Mouse (Mus musculus) neural tube, embryonic 11.5 days (tissue): ENCODE results near the gene Lrrc28. TPM values are rescaled to one million over a fixed set of nuclear protein-coding genes. Genes with fewer than 3 reads are reported as not detected.

Experiments
- ATAC-seq: fragments of 200-750 bp; cut with Nextera tagmentation; 2 replicates; pipeline ENCODE4 v1.8.0; 2017; ENCODE audit warnings: moderate number of reproducible peaks, mild to moderate bottlenecking, moderate TSS enrichment, moderate library complexity; ENCODE audit not compliant: insufficient read depth, low FRiP score, low TSS enrichment
- DNase-seq: peaks from one replicate; pipeline ENCODE4 v3.0.0-alpha.2; 2015; ENCODE audit warnings: low spot score
- H3K27ac ChIP-seq: fragments of 300-500 bp; sonication (generic); 2 replicates; pipeline ENCODE4 v1.5.1; 2014; ENCODE audit warnings: low read depth, mild to moderate bottlenecking, low read length
- H3K27me3 ChIP-seq: fragments of 300-500 bp; sonication (generic); 2 replicates; pipeline ENCODE4 v1.6.1; 2014; ENCODE audit warnings: mild to moderate bottlenecking, low read length, mixed read lengths; ENCODE audit not compliant: control insufficient read depth, insufficient read depth
- H3K36me3 ChIP-seq: fragments of 300-500 bp; sonication (generic); 2 replicates; pipeline ENCODE4 v1.6.1; 2014; ENCODE audit warnings: mild to moderate bottlenecking, low read length, moderate library complexity, mixed read lengths; ENCODE audit not compliant: control insufficient read depth, insufficient read depth
- H3K4me1 ChIP-seq: fragments of 300-500 bp; sonication (generic); 2 replicates; pipeline ENCODE4 v1.6.1; 2014; ENCODE audit warnings: low read length, mixed read lengths; ENCODE audit not compliant: control insufficient read depth, insufficient read depth
- H3K4me2 ChIP-seq: fragments of 300-500 bp; sonication (generic); 2 replicates; pipeline ENCODE4 v1.6.1; 2014; ENCODE audit warnings: low read depth, mild to moderate bottlenecking, moderate library complexity
- H3K4me3 ChIP-seq: fragments of 300-500 bp; sonication (generic); 2 replicates; pipeline ENCODE4 v1.5.1; 2014; ENCODE audit warnings: low read depth, low read length
- H3K9ac ChIP-seq: fragments of 300-500 bp; sonication (generic); 2 replicates; pipeline ENCODE4 v1.6.1; 2014; ENCODE audit warnings: mild to moderate bottlenecking, low read length
- H3K9me3 ChIP-seq: fragments of 300-500 bp; sonication (generic); 2 replicates; pipeline ENCODE4 v1.6.1; 2016; ENCODE audit warnings: low read length; ENCODE audit not compliant: control insufficient read depth
- WGBS: fragments of 180-500 bp; shearing (Covaris S2); extraction: QIAGEN DNeasy Blood & Tissue Kit; methylation state at CpG from one replicate; pipeline ENCODE4 v1.1.7; 2014; 5-methylcytosine and 5-hydroxymethylcytosine counted together
- polyA plus RNA-seq: library from polyadenylated mRNA; unstranded; fragments of >200 nt; fragmentation: Nextera tagmentation; extraction: Ambion mirVana; gene quantifications from 2 replicates; pipeline ENCODE4 v1.2.1, GENCODE M21; 2014

Gene Lrrc28
- polyA plus RNA-seq, 1 experiment from 2014 or later: 29.6 TPM

DNA sequence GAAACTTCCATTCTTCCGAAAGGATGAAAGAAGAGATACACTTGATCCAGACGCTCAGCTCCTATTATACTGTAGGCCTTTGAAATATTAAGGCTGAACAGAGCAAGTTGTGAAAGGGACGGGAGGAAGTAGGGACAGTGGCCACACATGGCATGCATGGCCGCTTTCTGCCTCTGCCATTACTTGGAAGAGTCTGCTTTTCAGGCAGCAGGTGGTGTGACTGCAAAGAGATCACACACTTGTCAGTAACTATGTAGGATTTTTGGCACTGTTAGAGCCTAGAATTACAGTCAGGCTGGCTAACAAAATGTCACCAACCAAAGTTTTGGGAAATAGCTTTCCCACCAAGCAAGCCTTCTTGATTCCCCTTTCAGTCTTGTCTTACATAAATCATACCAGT lies 131.4 kb downstream of the Lrrc28 start:
- WGBS: 82% methylated on average over 4 of the region's 4 CpGs

DNA sequence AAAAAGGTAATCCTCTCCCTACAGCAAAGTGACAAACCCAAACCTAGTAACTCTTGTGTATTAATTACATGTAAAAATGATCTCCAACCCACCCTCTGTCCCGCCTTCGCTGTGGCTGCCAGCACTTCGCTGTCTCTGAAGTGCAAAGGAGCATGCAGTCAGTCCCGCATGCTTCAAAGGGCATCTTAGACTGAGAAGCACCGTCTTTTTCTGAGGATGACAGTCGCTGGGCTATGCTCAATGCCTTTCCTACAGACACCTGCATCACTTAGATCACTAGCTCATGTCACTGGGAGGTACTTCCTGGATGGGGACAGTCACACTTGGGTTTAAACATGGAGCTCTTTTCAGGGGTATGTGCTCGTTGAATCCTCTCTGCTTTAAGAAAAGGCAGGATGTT lies 133.5 kb downstream of the Lrrc28 start:
- Histone ChIP-seq H3K27me3 (no peaks in the 10 kb centered on the region), H3K4me1 (no peaks in the 10 kb centered on the region), H3K4me3 (no peak overlapping the region), H3K9me3 (no peaks in the 10 kb centered on the region), H3K36me3 (no peaks in the 10 kb centered on the region), H3K9ac (no peak overlapping the region), H3K27ac (no peak overlapping the region), H3K4me2 (no peak overlapping the region)
- no peak for ATAC-seq
- no peak for DNase-seq
- 85% methylated on average over 7 of the region's 7 CpGs for WGBS

More for the DNA sequence above, 131.4 kb downstream of the Lrrc28 start:
- Histone ChIP-seq H3K27me3 (no peaks in the 10 kb centered on the region), H3K36me3 (no peaks in the 10 kb centered on the region), H3K9ac (no peak overlapping the region), H3K9me3 (no peaks in the 10 kb centered on the region), H3K4me1 (no peaks in the 10 kb centered on the region), H3K4me3 (no peak overlapping the region), H3K27ac (no peak overlapping the region), H3K4me2 (no peak overlapping the region)
- ATAC-seq (no peak), DNase-seq (no peak)

GRCm38 (mm10) chr7:67503281-67504010 lies 141.6 kb downstream of the Lrrc28 start:
- H3K27ac ChIP-seq: no peak overlapping the region
- no peaks in the 10 kb centered on the region for H3K27me3 ChIP-seq
- ATAC-seq (no peak), DNase-seq (no peak)
- no peaks in the 10 kb centered on the region for H3K36me3 ChIP-seq
- no peak overlapping the region for H3K4me2 ChIP-seq
- H3K4me3 ChIP-seq: no peak overlapping the region
- H3K4me1 ChIP-seq: no peaks in the 10 kb centered on the region
- no peak overlapping the region for H3K9ac ChIP-seq
- no peaks in the 10 kb centered on the region for H3K9me3 ChIP-seq
- WGBS: 61% methylated on average over 7 of the region's 7 CpGs

DNA sequence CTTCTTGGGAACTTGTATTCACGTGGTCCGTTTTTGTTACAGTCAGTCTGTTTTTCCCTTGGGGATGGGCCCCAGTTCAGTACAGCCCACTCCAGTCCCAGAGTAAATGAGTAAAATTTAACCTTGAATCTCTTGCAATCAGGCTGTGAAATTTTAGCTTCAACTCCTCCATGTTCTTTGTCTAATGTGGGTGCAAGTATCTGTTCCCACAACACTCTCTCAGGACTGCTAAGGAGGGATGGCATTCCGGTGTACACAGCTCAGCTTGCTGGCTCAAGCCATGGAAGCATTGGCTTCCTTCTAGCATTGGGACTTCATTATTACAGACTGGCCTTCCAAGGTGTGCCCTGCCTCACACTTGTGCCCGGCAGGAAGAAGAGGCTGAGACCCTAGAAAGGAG lies 142.4 kb downstream of the Lrrc28 start:
- H3K27me3 ChIP-seq: no peaks in the 10 kb centered on the region
- DNase-seq (no peak), ATAC-seq (no peak)
- no peak overlapping the region for H3K27ac ChIP-seq
- no peaks in the 10 kb centered on the region for H3K9me3 ChIP-seq
- H3K4me3 ChIP-seq: no peak overlapping the region
- 70% methylated on average over 4 of the region's 4 CpGs for WGBS
- H3K36me3 ChIP-seq: no peaks in the 10 kb centered on the region
- no peaks in the 10 kb centered on the region for H3K4me1 ChIP-seq
- no peak overlapping the region for H3K4me2 ChIP-seq
- no peak overlapping the region for H3K9ac ChIP-seq

- Histone ChIP-seq H3K4me2 (no peak overlapping the region), H3K27me3 (no peaks in the 10 kb centered on the region), H3K4me1 (no peaks in the 10 kb centered on the region), H3K4me3 (no peak overlapping the region), H3K27ac (no peak overlapping the region), H3K9ac (no peak overlapping the region), H3K9me3 (no peaks in the 10 kb centered on the region), H3K36me3 (no peaks in the 10 kb centered on the region)
- DNase-seq: no peak
- WGBS: 67% methylated on average over 5 of the region's 5 CpGs
- ATAC-seq: no peak
Measured at GRCm38 (mm10) chr7:67500878-67501277, 144.2 kb downstream of the Lrrc28 start.

DNA sequence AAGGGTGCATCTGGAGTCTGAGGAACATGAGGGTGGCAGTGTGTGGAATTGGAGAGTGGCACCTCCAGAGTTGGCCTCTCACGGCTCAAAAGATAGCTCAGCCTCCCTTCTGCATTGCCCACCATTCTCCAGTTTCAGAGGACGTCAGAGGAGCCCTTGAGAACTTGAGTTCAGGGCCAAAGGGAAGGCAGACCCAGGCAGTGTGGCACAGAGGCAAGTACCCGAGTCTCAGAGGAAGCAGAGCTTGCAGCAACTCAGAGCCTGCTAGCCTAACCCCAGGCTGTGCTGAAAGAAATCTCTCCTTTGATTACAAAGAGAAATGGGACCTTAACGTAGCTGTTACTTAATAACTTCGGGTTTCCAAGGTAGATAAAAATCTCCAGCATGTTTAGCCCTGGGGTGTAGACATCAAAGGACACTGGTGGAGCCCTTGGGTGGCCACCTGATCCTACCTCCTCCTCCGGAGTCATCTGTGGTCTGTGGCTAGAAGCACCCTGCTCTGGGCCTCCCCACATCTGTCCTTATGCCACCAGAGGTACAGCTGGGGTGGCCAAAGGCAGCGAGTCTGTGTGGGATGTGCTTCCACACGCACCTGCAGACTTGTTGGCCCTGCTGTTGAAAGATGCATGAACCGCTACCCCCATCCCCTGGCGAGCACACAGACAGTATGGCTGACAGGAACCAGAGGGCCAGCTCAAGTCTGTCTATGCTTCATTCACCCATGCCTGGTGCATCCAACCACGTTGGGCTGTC lies 144.8 kb downstream of the Lrrc28 start:
- Histone ChIP-seq H3K27me3 (no peaks in the 10 kb centered on the region), H3K9me3 (no peaks in the 10 kb centered on the region), H3K36me3 (no peaks in the 10 kb centered on the region), H3K4me2 (no peak overlapping the region), H3K9ac (no peak overlapping the region), H3K27ac (no peak overlapping the region), H3K4me3 (no peak overlapping the region), H3K4me1 (no peaks in the 10 kb centered on the region)
- 71% methylated on average over 11 of the region's 11 CpGs for WGBS
- ATAC-seq (no peak), DNase-seq (no peak)

GRCm38 (mm10) chr7:67499516-67499915 lies 145.6 kb downstream of the Lrrc28 start:
- no peaks in the 10 kb centered on the region for H3K36me3 ChIP-seq
- H3K4me3 ChIP-seq: no peak overlapping the region
- no peak overlapping the region for H3K9ac ChIP-seq
- H3K27ac ChIP-seq: no peak overlapping the region
- DNase-seq (no peak), ATAC-seq (no peak)
- WGBS: 93% methylated on average over 7 of the region's 7 CpGs
- no peaks in the 10 kb centered on the region for H3K27me3 ChIP-seq
- no peak overlapping the region for H3K4me2 ChIP-seq
- H3K9me3 ChIP-seq: no peaks in the 10 kb centered on the region
- no peaks in the 10 kb centered on the region for H3K4me1 ChIP-seq

- no peaks in the 10 kb centered on the region for H3K36me3 ChIP-seq
- ATAC-seq (no peak), DNase-seq (no peak)
- no peak overlapping the region for H3K4me2 ChIP-seq
- H3K27ac ChIP-seq: no peak overlapping the region
- no peak overlapping the region for H3K9ac ChIP-seq
- H3K27me3 ChIP-seq: no peaks in the 10 kb centered on the region
- no peaks in the 10 kb centered on the region for H3K9me3 ChIP-seq
- 70% methylated on average over 9 of the region's 9 CpGs for WGBS
- no peak overlapping the region for H3K4me3 ChIP-seq
- no peaks in the 10 kb centered on the region for H3K4me1 ChIP-seq
Measured at GRCm38 (mm10) chr7:67493795-67494687, 151.0 kb downstream of the Lrrc28 start.
